Mouse (Mus musculus) limb, embryonic 11.5 days (tissue): Measurements from ENCODE around the gene Tmem132e. TPM values are rescaled to one million over a fixed set of nuclear protein-coding genes. Genes with fewer than 3 reads are reported as not detected.
A peak's percentile ranks its signal among the peaks of the same experiment; 100 is the strongest.

Experiments used
- ATAC-seq: fragments of 200-750 bp; cut with Nextera tagmentation; 2 replicates; pipeline ENCODE4 v1.8.0; 2017; ENCODE audit warnings: low read depth; ENCODE audit not compliant: insufficient number of reproducible peaks, low FRiP score, low TSS enrichment
- DNase-seq: peaks from one replicate; pipeline ENCODE4 v3.0.0-alpha.2; 2015; ENCODE audit warnings: low spot score
- H3K27ac ChIP-seq: fragments of 300-500 bp; sonication (generic); replicated peaks from 2 replicates; pipeline ENCODE4 v1.5.1; 2014; ENCODE audit warnings: low read depth, mild to moderate bottlenecking, low read length
- H3K27me3 ChIP-seq: fragments of 300-500 bp; sonication (generic); 2 replicates; pipeline ENCODE4 v1.6.1; 2014; ENCODE audit warnings: mild to moderate bottlenecking, low read length, mixed read lengths; ENCODE audit not compliant: control insufficient read depth, insufficient read depth
- H3K36me3 ChIP-seq: fragments of 300-500 bp; sonication (generic); 2 replicates; pipeline ENCODE4 v1.6.1; 2014; ENCODE audit warnings: mild to moderate bottlenecking, low read length, moderate library complexity, mixed read lengths; ENCODE audit not compliant: control insufficient read depth, insufficient read depth
- H3K4me1 ChIP-seq: fragments of 300-500 bp; sonication (generic); 2 replicates; pipeline ENCODE4 v1.6.1; 2014; ENCODE audit warnings: low read length, mixed read lengths; ENCODE audit not compliant: control insufficient read depth, insufficient read depth
- H3K4me2 ChIP-seq: fragments of 300-500 bp; sonication (generic); 2 replicates; pipeline ENCODE4 v1.6.1; 2014; ENCODE audit warnings: low read depth, mild to moderate bottlenecking, moderate library complexity; ENCODE audit not compliant: severe bottlenecking
- H3K4me3 ChIP-seq: fragments of 300-500 bp; sonication (generic); 2 replicates; pipeline ENCODE4 v1.5.1; 2014; ENCODE audit warnings: low read depth, low read length
- H3K9ac ChIP-seq: fragments of 300-500 bp; sonication (generic); 2 replicates; pipeline ENCODE4 v1.6.1; 2014; ENCODE audit warnings: mild to moderate bottlenecking, low read length
- H3K9me3 ChIP-seq: fragments of 300-500 bp; sonication (generic); 2 replicates; pipeline ENCODE4 v1.6.1; 2016; ENCODE audit warnings: low read length; ENCODE audit not compliant: control insufficient read depth
- WGBS: fragments of 180-500 bp; shearing (Covaris S2); extraction: QIAGEN DNeasy Blood & Tissue Kit; methylation state at CpG from one replicate; pipeline ENCODE4 v1.1.7; 2014; 5-methylcytosine and 5-hydroxymethylcytosine counted together
- polyA plus RNA-seq: library from polyadenylated mRNA; unstranded; fragments of >200 nt; fragmentation: Nextera tagmentation; extraction: Ambion mirVana; gene quantifications from 2 replicates; pipeline ENCODE4 v1.2.1, GENCODE M21; 2014

The Tmem132e gene
- polyA plus RNA-seq, 1 experiment from 2014 or later = 0.32 TPM

- peak; percentile 74 for ATAC-seq
- peaks cover 69% of the 10 kb centered on the region for H3K27me3 ChIP-seq
- H3K27ac ChIP-seq = no peak overlapping the region
- no peaks in the 10 kb centered on the region for H3K36me3 ChIP-seq
- WGBS = under 1% methylated on average over 51 of the region's 51 CpGs
- peaks cover 2% of the 10 kb centered on the region; the same call in 1 of the 2 replicates for H3K4me1 ChIP-seq
- H3K9ac ChIP-seq = no peak overlapping the region
- no peaks in the 10 kb centered on the region for H3K9me3 ChIP-seq
- DNase-seq = peak; percentile 70
- H3K4me2 ChIP-seq = peak overlapping the region; percentile 96
- H3K4me3 ChIP-seq = peak overlapping the region; percentile 49
Observed at GRCm38 (mm10) chr11:82386970-82387540, 1.6 kb upstream of the Tmem132e start.

DNA sequence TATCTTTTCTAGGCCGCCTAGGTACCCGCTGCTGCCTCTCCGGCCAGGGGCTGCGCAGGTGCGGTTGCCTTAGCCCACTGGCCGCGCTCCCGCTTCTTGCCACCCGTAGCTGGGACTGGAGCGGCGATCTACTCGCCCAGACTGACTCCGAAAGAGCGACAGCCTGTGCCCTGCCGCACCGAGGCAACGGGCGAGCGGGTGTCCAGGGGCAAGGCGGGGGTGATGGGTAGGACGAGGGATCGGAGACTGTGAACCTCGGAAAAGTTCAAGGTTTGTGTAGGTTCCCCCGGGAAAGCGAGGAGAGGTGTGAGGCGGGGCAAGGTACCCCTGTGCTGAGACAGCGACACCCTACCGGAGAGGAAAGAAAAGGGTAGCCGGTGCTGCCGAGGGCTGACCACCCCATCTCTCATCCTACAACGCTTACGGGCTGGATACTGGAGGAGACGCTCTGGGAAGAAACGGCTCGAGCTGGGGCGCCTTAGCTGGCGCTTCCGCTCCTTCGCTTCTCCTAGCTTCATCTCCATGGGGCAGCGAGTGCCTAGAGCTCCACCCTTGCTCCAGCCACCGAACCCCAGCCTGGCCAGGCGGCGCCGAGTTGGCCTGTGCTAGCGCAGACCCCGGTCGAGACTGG lies 874 bp upstream of the Tmem132e start:
- Histone ChIP-seq H3K27ac (no peak overlapping the region), H3K27me3 (peaks cover 72% of the 10 kb centered on the region), H3K4me2 (peak overlapping the region; percentile 96), H3K9me3 (no peaks in the 10 kb centered on the region), H3K36me3 (no peaks in the 10 kb centered on the region), H3K4me3 (peak overlapping the region; percentile 49), H3K4me1 (peaks cover 2% of the 10 kb centered on the region; the same call in 1 of the 2 replicates), H3K9ac (no peak overlapping the region)
- ATAC-seq (no peak), DNase-seq (peak; percentile 60)
- 1% methylated on average over 47 of the region's 47 CpGs for WGBS

DNA sequence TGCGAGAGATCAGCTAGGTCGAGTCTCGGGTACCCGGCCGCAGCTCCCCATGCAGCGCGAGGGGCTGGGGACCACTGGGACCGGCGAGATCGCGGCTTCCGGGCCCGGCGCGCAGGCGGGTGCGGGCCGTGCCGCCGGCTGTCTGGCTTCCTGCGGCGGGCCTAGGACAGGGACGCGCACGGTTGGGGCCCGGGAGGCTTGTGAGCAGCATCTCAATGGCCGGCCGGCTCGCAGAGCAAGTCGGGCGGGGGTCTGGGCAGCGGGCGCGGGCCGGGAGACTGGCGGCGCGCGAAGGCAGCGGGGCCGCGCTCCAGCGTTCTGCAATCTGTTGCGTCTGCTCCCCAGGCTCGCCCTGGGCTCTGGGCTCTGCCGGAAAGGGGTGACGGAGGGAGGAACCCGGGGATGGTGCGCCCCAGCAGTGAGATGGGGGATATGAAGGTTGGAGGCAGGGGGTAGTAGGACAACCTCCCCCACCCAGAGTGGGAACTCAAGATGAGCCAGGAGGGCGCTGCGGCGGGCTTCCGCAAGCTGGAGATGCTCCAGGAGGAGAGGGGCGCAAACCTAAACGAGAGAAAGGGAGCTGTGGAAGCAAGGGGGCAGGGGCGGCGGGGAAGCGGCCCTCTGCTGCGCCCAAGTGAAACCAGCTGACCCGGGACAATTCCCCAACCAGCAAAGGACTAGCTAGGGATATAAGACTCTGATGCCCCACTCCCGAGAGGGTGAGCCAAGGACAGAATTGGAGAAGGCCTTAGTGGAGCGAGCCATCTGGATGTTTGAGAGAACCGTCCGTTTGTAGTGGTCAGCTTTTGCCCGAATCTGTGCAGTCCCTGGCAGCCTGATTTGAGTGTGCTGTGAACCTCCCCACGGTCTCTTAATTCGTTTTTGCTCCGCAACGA lies 944 bp downstream of the Tmem132e start:
- no peak for ATAC-seq
- no peak overlapping the region for H3K27ac ChIP-seq

GRCm38 (mm10) chr11:82392341-82392740 lies 3.6 kb downstream of the Tmem132e start:
- Histone ChIP-seq H3K9me3 (no peaks in the 10 kb centered on the region), H3K4me3 (no peak overlapping the region), H3K36me3 (no peaks in the 10 kb centered on the region), H3K27me3 (peaks cover 48% of the 10 kb centered on the region), H3K9ac (no peak overlapping the region), H3K4me1 (peaks cover 2% of the 10 kb centered on the region; the same call in 1 of the 2 replicates), H3K4me2 (no peak overlapping the region), H3K27ac (no peak overlapping the region)
- ATAC-seq (no peak), DNase-seq (no peak)
- 57% methylated on average over 3 of the region's 3 CpGs for WGBS

More for the DNA sequence above, 944 bp downstream of the Tmem132e start:
- Histone ChIP-seq H3K9ac (peak overlapping the region; percentile 40; the same call in 1 of the 2 replicates), H3K36me3 (no peaks in the 10 kb centered on the region), H3K9me3 (no peaks in the 10 kb centered on the region), H3K4me2 (peak overlapping the region; percentile 96), H3K4me3 (peak overlapping the region; percentile 49), H3K27me3 (peaks cover 70% of the 10 kb centered on the region), H3K4me1 (peaks cover 2% of the 10 kb centered on the region; the same call in 1 of the 2 replicates)
- WGBS = 2% methylated on average over 69 of the region's 69 CpGs
- DNase-seq = peak; percentile 67

- peak; percentile 42 for DNase-seq
- no peak overlapping the region for H3K4me3 ChIP-seq
- no peaks in the 10 kb centered on the region for H3K36me3 ChIP-seq
- H3K27ac ChIP-seq = no peak overlapping the region
- no peak overlapping the region for H3K9ac ChIP-seq
- no peaks in the 10 kb centered on the region for H3K27me3 ChIP-seq
- no peaks in the 10 kb centered on the region for H3K9me3 ChIP-seq
- no peak overlapping the region for H3K4me2 ChIP-seq
- WGBS = 13% methylated on average over 3 of the region's 3 CpGs
- no peaks in the 10 kb centered on the region for H3K4me1 ChIP-seq
- no peak for ATAC-seq
Observed at GRCm38 (mm10) chr11:82399621-82400020, 10.9 kb downstream of the Tmem132e start.

DNA sequence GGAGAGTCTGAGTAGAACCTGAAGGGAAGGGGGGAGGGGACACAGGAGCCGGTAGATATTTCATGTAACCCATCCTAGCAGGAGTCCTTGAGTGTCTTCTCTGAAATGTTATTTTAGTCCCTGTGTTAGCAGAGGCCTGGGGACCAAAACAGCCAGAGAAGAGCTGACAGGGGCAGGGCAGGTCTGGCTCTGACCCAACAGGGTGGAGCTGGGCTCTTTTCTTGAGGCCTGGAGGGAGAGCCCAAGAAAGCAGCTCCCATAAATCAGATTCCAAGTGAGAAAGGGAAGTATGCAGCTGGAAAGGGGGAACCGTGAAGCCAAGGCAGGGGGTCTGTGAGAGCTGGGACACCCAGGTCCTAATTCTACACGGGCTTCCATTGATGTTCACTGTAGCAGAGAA lies 16.9 kb downstream of the Tmem132e start:
- Histone ChIP-seq H3K4me2 (no peak overlapping the region), H3K27ac (no peak overlapping the region), H3K4me3 (no peak overlapping the region), H3K9me3 (no peaks in the 10 kb centered on the region), H3K36me3 (no peaks in the 10 kb centered on the region), H3K9ac (no peak overlapping the region), H3K27me3 (no peaks in the 10 kb centered on the region), H3K4me1 (0 out of 2 replicates have a peak, but pooled peaks cover 3% of the 10 kb centered on the region)
- ATAC-seq (no peak), DNase-seq (no peak)
- WGBS = 47% methylated on average over 3 of the region's 3 CpGs

GRCm38 (mm10) chr11:82406358-82407221 lies 17.9 kb downstream of the Tmem132e start:
- Histone ChIP-seq H3K27ac (no peak overlapping the region), H3K27me3 (no peaks in the 10 kb centered on the region), H3K4me1 (0 out of 2 replicates have a peak, but pooled peaks cover 3% of the 10 kb centered on the region), H3K9ac (no peak overlapping the region), H3K4me2 (no peak overlapping the region), H3K9me3 (no peaks in the 10 kb centered on the region), H3K4me3 (no peak overlapping the region), H3K36me3 (no peaks in the 10 kb centered on the region)
- DNase-seq (no peak), ATAC-seq (no peak)
- WGBS = 28% methylated on average over 11 of the region's 11 CpGs
